Mouse (Mus musculus) testis, adult 10 weeks (tissue): ENCODE results near the gene Dnajc12. TPM values are rescaled to one million over a fixed set of nuclear protein-coding genes. Genes with fewer than 3 reads are reported as not detected.

Experiments
- polyA plus RNA-seq: library from polyadenylated mRNA; stranded (reverse); fragments of 350-450 nt; fragmentation: Illumina TruSeq; extraction: RNeasy Lipid Tissue Mini Kit (QIAGEN cat#74804); gene quantifications from one replicate; pipeline ENCODE4 v1.2.3, GENCODE M21; 2014; ENCODE audit warnings: low read depth, low replicate concordance

Dnajc12 gene
- polyA plus RNA-seq: 1.8 TPM

GRCm38 (mm10) chr10:63382372-63383279 is at the start of gene Dnajc12:
Gene Dnajc12, plus strand, starts transcription at chr10:63382443.

GRCm38 (mm10) chr10:63381498-63382280 is 554 bp upstream of the Dnajc12 start, which contains the start of gene Sirt1:
Gene Sirt1, minus strand, starts transcription at chr10:63381704.

GRCm38 (mm10) chr10:63421739-63422735 is 39.8 kb downstream of the Dnajc12 start, which contains the start of gene Gm7075:
Gene Gm7075, minus strand, starts transcription at chr10:63421789.

GRCm38 (mm10) chr10:63429785-63430305 is 47.6 kb downstream of the Dnajc12 start, which contains the start of gene Ctnna3:
Gene Ctnna3, plus strand, starts transcription at chr10:63430098.

Other genes with a start within 250 kb of the Dnajc12 start
- 0.85 TPM for gene Mypn, start 178.5 kb upstream of the Dnajc12 start, polyA plus RNA-seq
- 518 TPM for gene Herc4, start 138.6 kb upstream of the Dnajc12 start, polyA plus RNA-seq
- gene Sirt1, start 739 bp upstream of the Dnajc12 start, polyA plus RNA-seq: 70.6 TPM
- gene Gm7075, start 39.3 kb downstream of the Dnajc12 start, polyA plus RNA-seq: not detected
- 83.7 TPM for gene Ctnna3, start 47.7 kb downstream of the Dnajc12 start, polyA plus RNA-seq